In genomic region chr2:131980866-131981265, GRCm38 (mm10) we compare ENCODE assay signal across 8 mouse cellular contexts. TPM values are rescaled to one million over a fixed set of nuclear protein-coding genes. Genes with fewer than 3 reads are reported as not detected.
A peak's percentile ranks its signal among the peaks of the same experiment; 100 is the strongest.
DNase-seq lines count a peak whose midpoint lies in the region; ATAC-seq and TF ChIP-seq lines count a peak whose summit lies in the region.

No protein-coding gene starts in this region.

- TF ChIP-seq CTCF in Patski (IDR thresholded peaks at IDR 0.05) = no peak
- TF ChIP-seq CTCF in kidney, postnatal 0 days (IDR thresholded peaks at IDR 0.05; ENCODE audit: low read depth) = no peak

- CTCF ChIA-PET in Patski (lab: Charles Lee) = interaction anchor here (1.0 to 5.9 kb wide), 5 partner anchors 80 to 269 kb away, joined by 3 to 59 read pairs (median 3); no protein-coding TSS in a partner anchor

- in situ Hi-C loops in Patski (cut with MboI; ENCODE audit: low pct_unique_long_range_greater_than_20kb) = no loop called here

- no peak for ATAC-seq in hindbrain, embryonic 13.5 days (ENCODE audit: low FRiP score)
- peak; percentile 83 for ATAC-seq in Patski
- ATAC-seq in kidney, postnatal 0 days (replicated peaks; ENCODE audit: low FRiP score, low read depth) = no peak
- no peak for ATAC-seq in cerebellum, adult (ENCODE audit: insufficient number of reproducible peaks, low FRiP score, low TSS enrichment)
- no peak for ATAC-seq in hindbrain, embryonic 14.5 days (ENCODE audit: low FRiP score)

- no peaks in the 10 kb centered on the region for H3K27me3 ChIP-seq in hindbrain, embryonic 10.5 days (ENCODE audit: insufficient read depth, poor library complexity, severe bottlenecking)
- no peaks in the 10 kb centered on the region for H3K27me3 ChIP-seq in hindbrain, embryonic 13.5 days
- H3K27me3 ChIP-seq in Patski = no peaks in the 10 kb centered on the region
- H3K27me3 ChIP-seq in kidney, postnatal 0 days (ENCODE audit: insufficient read depth, low read length) = no peaks in the 10 kb centered on the region
- H3K27me3 ChIP-seq in hindbrain, embryonic 14.5 days (ENCODE audit: control insufficient read depth, insufficient read depth, low read length) = no peaks in the 10 kb centered on the region

- H3K4me3 ChIP-seq in hindbrain, embryonic 10.5 days = no peak overlapping the region
- no peak overlapping the region for H3K4me3 ChIP-seq in hindbrain, embryonic 13.5 days
- H3K4me3 ChIP-seq in kidney, postnatal 0 days (replicated peaks; ENCODE audit: low read depth, low read length) = no peak overlapping the region
- H3K4me3 ChIP-seq in hindbrain, embryonic 14.5 days (replicated peaks; ENCODE audit: low read length) = no peak overlapping the region

- POLR2A ChIA-PET in Patski (lab: Charles Lee) = no interaction called here

- peak; percentile 27 for DNase-seq in hindbrain, embryonic 10.5 days (ENCODE audit: low spot score)
- DNase-seq in Patski (ENCODE audit: low read depth, low spot score) = no peak
- peak; percentile 36 to 77 for DNase-seq in heart, adult 9 months (ENCODE audit: low spot score in 2 of 2)
- DNase-seq in kidney, postnatal 0 days (ENCODE audit: low spot score) = peak; percentile 61
- DNase-seq in frontal cortex, postnatal 14 days (ENCODE audit: low spot score in 2 of 2) = no peak
- DNase-seq in hindbrain, embryonic 14.5 days (ENCODE audit: low spot score) = no peak

- H3K9ac ChIP-seq in hindbrain, embryonic 13.5 days = no peak overlapping the region
- no peak overlapping the region for H3K9ac ChIP-seq in kidney, postnatal 0 days (ENCODE audit: low read depth, low read length)
- no peak overlapping the region for H3K9ac ChIP-seq in hindbrain, embryonic 14.5 days

- 47% methylated on average over 9 of the region's 9 CpGs for WGBS in hindbrain, embryonic 10.5 days
- WGBS in hindbrain, embryonic 13.5 days = 59% methylated on average over 9 of the region's 9 CpGs
- WGBS in kidney, postnatal 0 days = 45% methylated on average over 9 of the region's 9 CpGs
- WGBS in hindbrain, embryonic 14.5 days = 49% methylated on average over 9 of the region's 9 CpGs

- peaks cover 6% of the 10 kb centered on the region; the same call in 1 of the 2 replicates for H3K4me1 ChIP-seq in hindbrain, embryonic 10.5 days (replicated peaks)
- no peaks in the 10 kb centered on the region for H3K4me1 ChIP-seq in hindbrain, embryonic 13.5 days (replicated peaks)
- H3K4me1 ChIP-seq in kidney, postnatal 0 days (replicated peaks; ENCODE audit: insufficient read depth, low read length) = no peaks in the 10 kb centered on the region
- no peaks in the 10 kb centered on the region for H3K4me1 ChIP-seq in hindbrain, embryonic 14.5 days (replicated peaks; ENCODE audit: control insufficient read depth, insufficient read depth, low read length)

- H3K36me3 ChIP-seq in hindbrain, embryonic 10.5 days = no peaks in the 10 kb centered on the region
- no peaks in the 10 kb centered on the region for H3K36me3 ChIP-seq in hindbrain, embryonic 13.5 days
- no peaks in the 10 kb centered on the region for H3K36me3 ChIP-seq in kidney, postnatal 0 days (ENCODE audit: insufficient read depth, low read length)
- no peaks in the 10 kb centered on the region for H3K36me3 ChIP-seq in hindbrain, embryonic 14.5 days (replicated peaks; ENCODE audit: control insufficient read depth, insufficient read depth)

- H3K27ac ChIP-seq in hindbrain, embryonic 10.5 days = no peak overlapping the region
- H3K27ac ChIP-seq in hindbrain, embryonic 13.5 days = no peak overlapping the region
- no peak overlapping the region for H3K27ac ChIP-seq in kidney, postnatal 0 days
- H3K27ac ChIP-seq in hindbrain, embryonic 14.5 days = no peak overlapping the region

- no peak overlapping the region for H3K4me2 ChIP-seq in hindbrain, embryonic 13.5 days
- H3K4me2 ChIP-seq in kidney, postnatal 0 days (ENCODE audit: low read length) = no peak overlapping the region
- no peak overlapping the region for H3K4me2 ChIP-seq in hindbrain, embryonic 14.5 days (replicated peaks)

- 0 out of 2 replicates have a peak, but pooled peaks cover 7% of the 10 kb centered on the region for H3K9me3 ChIP-seq in hindbrain, embryonic 10.5 days
- no peaks in the 10 kb centered on the region for H3K9me3 ChIP-seq in hindbrain, embryonic 13.5 days
- H3K9me3 ChIP-seq in kidney, postnatal 0 days (replicated peaks; ENCODE audit: low read length) = no peaks in the 10 kb centered on the region
- H3K9me3 ChIP-seq in hindbrain, embryonic 14.5 days (ENCODE audit: control insufficient read depth, low read length) = no peaks in the 10 kb centered on the region

RNA-seq across cellular contexts. Expression of gene Prnd, which starts 30.2 kb away (rescaled TPM):
- 4.1 and 5.5 TPM in 2 replicates for polyA plus RNA-seq in hindbrain, embryonic 10.5 days (2016; fragmentation: Nextera tagmentation; extraction: Ambion mirVana)
- 11.8 and 13.3 TPM in 2 replicates for polyA plus RNA-seq in hindbrain, embryonic 13.5 days (2015; fragmentation: Nextera tagmentation; extraction: Ambion mirVana)
- 0.15 TPM for polyA plus RNA-seq in Patski (2021)
- polyA plus RNA-seq in kidney, postnatal 0 days (2015; fragmentation: Nextera tagmentation; extraction: Ambion mirVana) = 14.1 and 17.0 TPM in 2 replicates
- 11.8 and 15.0 TPM in 2 replicates for polyA plus RNA-seq in hindbrain, embryonic 14.5 days (2014; fragmentation: Nextera tagmentation; extraction: Ambion mirVana)

RNA-seq across cellular contexts. Expression of gene Rassf2, which starts 49.2 kb away (rescaled TPM):
- 28.6 and 33.5 TPM in 2 replicates for polyA plus RNA-seq in hindbrain, embryonic 10.5 days (2016; fragmentation: Nextera tagmentation; extraction: Ambion mirVana)
- 29.6 and 30.6 TPM in 2 replicates for polyA plus RNA-seq in hindbrain, embryonic 13.5 days (2015; fragmentation: Nextera tagmentation; extraction: Ambion mirVana)
- polyA plus RNA-seq in Patski (2021) = 3.2 TPM
- polyA plus RNA-seq in kidney, postnatal 0 days (2015; fragmentation: Nextera tagmentation; extraction: Ambion mirVana) = 3.0 and 3.2 TPM in 2 replicates
- polyA plus RNA-seq in hindbrain, embryonic 14.5 days (2014; fragmentation: Nextera tagmentation; extraction: Ambion mirVana) = 28.2 and 29.0 TPM in 2 replicates

Comparison
In these comparisons a context has a peak if more than half of its experiments do, and no peak if none do; other contexts are left out.
1. DNase-seq: peak in hindbrain, embryonic 10.5 days (single experiment), heart, adult 9 months (2 of 2) and kidney, postnatal 0 days (single experiment); none in Patski (single experiment), frontal cortex, postnatal 14 days (0 of 2) and hindbrain, embryonic 14.5 days (single experiment).